Mouse (Mus musculus): ENCODE data around the gene Stkld1.

GRCm38 (mm10) chr2:26900731-26901130, 33.1 kb upstream of the Stkld1 start:
- TF ChIP-seq CTCF (IDR thresholded peaks at IDR 0.05; ENCODE audit: low read depth) (no peak), EP300 (IDR thresholded peaks at IDR 0.05; ENCODE audit: low read depth) (no peak)
